19 mouse cellular contexts compared by ENCODE assay signal in the genomic region with DNA sequence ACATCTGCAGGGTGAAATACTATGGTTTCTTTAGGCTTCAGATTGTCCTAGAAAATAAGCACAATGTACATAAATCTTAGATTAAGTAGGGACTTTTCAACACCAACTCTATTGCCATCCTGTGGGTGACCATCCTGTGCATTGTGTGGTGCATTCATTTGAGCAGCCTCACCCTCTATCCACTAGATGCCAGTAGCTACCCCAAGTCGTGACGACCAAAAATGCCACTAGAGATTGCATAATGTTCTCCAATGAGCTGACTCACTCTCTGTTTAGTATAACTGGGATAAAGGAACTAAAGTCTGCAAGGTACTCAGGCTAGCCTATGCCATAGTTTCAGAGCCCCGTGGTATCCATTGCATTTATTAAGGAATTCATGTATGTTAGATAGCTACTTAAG.
A peak's percentile ranks its signal among the peaks of the same experiment; 100 is the strongest.
DNase-seq lines count a peak whose midpoint lies in the region; ATAC-seq and TF ChIP-seq lines count a peak whose summit lies in the region.
"Had no signal": no experiment of that assay in that cellular context is flagged by ENCODE, and none has a peak within 500 bp of the region (broad histone marks: within the 10 kb centered on the region; RNA-seq: fewer than 3 reads in every experiment).

No protein-coding gene starts in this region.

- no peak for TF ChIP-seq POLR2A in kidney, adult 2 months (IDR thresholded peaks at IDR 0.05; ENCODE audit: low read depth, low read length)

- H3K36me3 ChIP-seq in forebrain, postnatal 0 days (ENCODE audit: insufficient read depth): no peaks in the 10 kb centered on the region
- H3K36me3 ChIP-seq in forebrain, embryonic 14.5 days (ENCODE audit: control insufficient read depth, insufficient read depth, low read length): no peaks in the 10 kb centered on the region
- no peaks in the 10 kb centered on the region for H3K36me3 ChIP-seq in kidney, postnatal 0 days (ENCODE audit: insufficient read depth, low read length)
- no peaks in the 10 kb centered on the region for H3K36me3 ChIP-seq in kidney, adult 2 months (ENCODE audit: control insufficient read depth, insufficient read depth, low read length)
- no peaks in the 10 kb centered on the region for H3K36me3 ChIP-seq in forebrain, embryonic 15.5 days
- H3K36me3 ChIP-seq: forebrain, embryonic 12.5 days; hindbrain, embryonic 13.5 days; intestine, embryonic 15.5 days; limb, embryonic 12.5 days; liver, embryonic 13.5 days; midbrain, embryonic 15.5 days had no signal

- ATAC-seq in forebrain, postnatal 0 days: no peak; the same call in 1 of the 2 replicates
- ATAC-seq in forebrain, embryonic 14.5 days: no peak
- ATAC-seq in kidney, postnatal 0 days (replicated peaks; ENCODE audit: low FRiP score, low read depth): no peak
- no peak for ATAC-seq in forebrain, embryonic 15.5 days (replicated peaks)
- ATAC-seq: intestine, embryonic 15.5 days; lung, postnatal 0 days; midbrain, embryonic 15.5 days had no signal

- no peak overlapping the region for H3K27ac ChIP-seq in forebrain, postnatal 0 days (ENCODE audit: low read depth, low read length)
- H3K27ac ChIP-seq in forebrain, embryonic 14.5 days (ENCODE audit: low read depth, low read length): no peak overlapping the region
- no peak overlapping the region for H3K27ac ChIP-seq in kidney, postnatal 0 days
- H3K27ac ChIP-seq in kidney, adult 2 months (ENCODE audit: insufficient read depth, low read depth, low read length): no peak overlapping the region
- no peak overlapping the region for H3K27ac ChIP-seq in forebrain, embryonic 15.5 days (replicated peaks)
- H3K27ac ChIP-seq: forebrain, embryonic 12.5 days; heart, adult 2 months; hindbrain, embryonic 13.5 days; intestine, embryonic 15.5 days; limb, embryonic 12.5 days; liver, embryonic 13.5 days; midbrain, embryonic 15.5 days had no signal

- 61% methylated on average over 3 of the region's 3 CpGs for WGBS in forebrain, postnatal 0 days
- WGBS in forebrain, embryonic 14.5 days: 62% methylated on average over 3 of the region's 3 CpGs
- 71% methylated on average over 3 of the region's 3 CpGs for WGBS in kidney, postnatal 0 days
- 59% methylated on average over 3 of the region's 3 CpGs for WGBS in kidney, adult 2 months
- WGBS in forebrain, embryonic 15.5 days: 70% methylated on average over 3 of the region's 3 CpGs

- no peak overlapping the region for H3K4me2 ChIP-seq in forebrain, postnatal 0 days (ENCODE audit: low read depth)
- H3K4me2 ChIP-seq in forebrain, embryonic 14.5 days (ENCODE audit: low read length): no peak overlapping the region
- H3K4me2 ChIP-seq in kidney, postnatal 0 days (ENCODE audit: low read length): no peak overlapping the region
- H3K4me2 ChIP-seq in forebrain, embryonic 15.5 days (replicated peaks): no peak overlapping the region
- H3K4me2 ChIP-seq: forebrain, embryonic 12.5 days; hindbrain, embryonic 13.5 days; intestine, embryonic 15.5 days; limb, embryonic 12.5 days; liver, embryonic 13.5 days; midbrain, embryonic 15.5 days had no signal

- 0 out of 2 replicates have a peak, but pooled peaks cover 10% of the 10 kb centered on the region for H3K4me1 ChIP-seq in forebrain, postnatal 0 days (ENCODE audit: insufficient read depth)
- H3K4me1 ChIP-seq in forebrain, embryonic 14.5 days (ENCODE audit: control insufficient read depth, insufficient read depth, low read length): peaks cover 28% of the 10 kb centered on the region
- no peaks in the 10 kb centered on the region for H3K4me1 ChIP-seq in kidney, postnatal 0 days (replicated peaks; ENCODE audit: insufficient read depth, low read length)
- H3K4me1 ChIP-seq in kidney, adult 2 months (ENCODE audit: control insufficient read depth, insufficient read depth, low read length): no peaks in the 10 kb centered on the region
- H3K4me1 ChIP-seq in forebrain, embryonic 15.5 days: peaks cover 35% of the 10 kb centered on the region
- H3K4me1 ChIP-seq: intestine, embryonic 15.5 days; liver, embryonic 13.5 days had no signal

- no peaks in the 10 kb centered on the region for H3K27me3 ChIP-seq in forebrain, postnatal 0 days (ENCODE audit: insufficient read depth, low read length)
- no peaks in the 10 kb centered on the region for H3K27me3 ChIP-seq in forebrain, embryonic 14.5 days (replicated peaks; ENCODE audit: control insufficient read depth, insufficient read depth, low read length)
- no peaks in the 10 kb centered on the region for H3K27me3 ChIP-seq in kidney, postnatal 0 days (ENCODE audit: insufficient read depth, low read length)
- no peaks in the 10 kb centered on the region for H3K27me3 ChIP-seq in kidney, adult 2 months (replicated peaks; ENCODE audit: control insufficient read depth, insufficient read depth, low read length)
- H3K27me3 ChIP-seq in forebrain, embryonic 15.5 days: no peaks in the 10 kb centered on the region
- H3K27me3 ChIP-seq: forebrain, embryonic 12.5 days; hindbrain, embryonic 13.5 days; intestine, embryonic 15.5 days; limb, embryonic 12.5 days; liver, embryonic 13.5 days; midbrain, embryonic 15.5 days had no signal

- no peak overlapping the region for H3K9ac ChIP-seq in forebrain, postnatal 0 days
- no peak overlapping the region for H3K9ac ChIP-seq in forebrain, embryonic 14.5 days (ENCODE audit: low read length)
- no peak overlapping the region for H3K9ac ChIP-seq in kidney, postnatal 0 days (ENCODE audit: low read depth, low read length)
- no peak overlapping the region for H3K9ac ChIP-seq in forebrain, embryonic 15.5 days (replicated peaks)
- H3K9ac ChIP-seq: forebrain, embryonic 12.5 days; hindbrain, embryonic 13.5 days; intestine, embryonic 15.5 days; limb, embryonic 12.5 days; liver, embryonic 13.5 days; midbrain, embryonic 15.5 days had no signal

- peak; percentile 46 for TF ChIP-seq CTCF in forebrain, postnatal 0 days (IDR thresholded peaks at IDR 0.05; ENCODE audit: low read depth)
- peak; percentile 58 for TF ChIP-seq CTCF in kidney, postnatal 0 days (IDR thresholded peaks at IDR 0.05; ENCODE audit: low read depth)
- no peak; the same call in 1 of the 2 replicates for TF ChIP-seq CTCF in kidney, adult 2 months (conservative IDR thresholded peaks at IDR 0.05; ENCODE audit: insufficient read depth, insufficient read length, low read depth, low read length)

- DNase-seq in forebrain, postnatal 0 days: no peak
- no peak for DNase-seq in forebrain, embryonic 14.5 days (ENCODE audit: low spot score)
- DNase-seq in kidney, postnatal 0 days (ENCODE audit: low spot score): no peak
- DNase-seq in kidney, adult 2 months: no peak
- peak; percentile 66 for DNase-seq in right cerebral cortex, adult 18-20 months
- no peak for DNase-seq in right cerebral cortex, postnatal 4 days
- DNase-seq in telencephalon, adult 2 months (ENCODE audit: low read depth, low spot score): peak; percentile 70
- DNase-seq: cerebellum, postnatal 14 days; heart, adult 2 months; kidney, postnatal 25 days; liver, embryonic 13.5 days; thymus, postnatal 14 days had no signal

- H3K4me3 ChIP-seq in forebrain, postnatal 0 days (ENCODE audit: low read depth, low read length): no peak overlapping the region
- no peak overlapping the region for H3K4me3 ChIP-seq in forebrain, embryonic 14.5 days (ENCODE audit: low read depth, low read length)
- H3K4me3 ChIP-seq in kidney, postnatal 0 days (replicated peaks; ENCODE audit: low read depth, low read length): no peak overlapping the region
- no peak overlapping the region for H3K4me3 ChIP-seq in kidney, adult 2 months (ENCODE audit: insufficient read depth, low read depth, low read length)
- no peak overlapping the region for H3K4me3 ChIP-seq in forebrain, embryonic 15.5 days
- H3K4me3 ChIP-seq: forebrain, embryonic 12.5 days; heart, adult 2 months; hindbrain, embryonic 13.5 days; intestine, embryonic 15.5 days; limb, embryonic 12.5 days; liver, embryonic 13.5 days; midbrain, embryonic 15.5 days had no signal

- no peaks in the 10 kb centered on the region for H3K9me3 ChIP-seq in forebrain, postnatal 0 days (ENCODE audit: low read length)
- no peaks in the 10 kb centered on the region for H3K9me3 ChIP-seq in forebrain, embryonic 14.5 days (replicated peaks; ENCODE audit: control insufficient read depth, low read length)
- no peaks in the 10 kb centered on the region for H3K9me3 ChIP-seq in kidney, postnatal 0 days (replicated peaks; ENCODE audit: low read length)
- H3K9me3 ChIP-seq in forebrain, embryonic 15.5 days: no peaks in the 10 kb centered on the region
- H3K9me3 ChIP-seq: forebrain, embryonic 12.5 days; hindbrain, embryonic 13.5 days; intestine, embryonic 15.5 days; limb, embryonic 12.5 days; liver, embryonic 13.5 days; midbrain, embryonic 15.5 days had no signal

Comparison
In these comparisons a context has a peak if more than half of its experiments do, and no peak if none do; other contexts are left out.
1. DNase-seq: peak in right cerebral cortex, adult 18-20 months (single experiment) and telencephalon, adult 2 months (single experiment); none in forebrain, postnatal 0 days (single experiment), forebrain, embryonic 14.5 days (single experiment), kidney, postnatal 0 days (single experiment), kidney, adult 2 months (single experiment) and right cerebral cortex, postnatal 4 days (single experiment).